In the genomic region with DNA sequence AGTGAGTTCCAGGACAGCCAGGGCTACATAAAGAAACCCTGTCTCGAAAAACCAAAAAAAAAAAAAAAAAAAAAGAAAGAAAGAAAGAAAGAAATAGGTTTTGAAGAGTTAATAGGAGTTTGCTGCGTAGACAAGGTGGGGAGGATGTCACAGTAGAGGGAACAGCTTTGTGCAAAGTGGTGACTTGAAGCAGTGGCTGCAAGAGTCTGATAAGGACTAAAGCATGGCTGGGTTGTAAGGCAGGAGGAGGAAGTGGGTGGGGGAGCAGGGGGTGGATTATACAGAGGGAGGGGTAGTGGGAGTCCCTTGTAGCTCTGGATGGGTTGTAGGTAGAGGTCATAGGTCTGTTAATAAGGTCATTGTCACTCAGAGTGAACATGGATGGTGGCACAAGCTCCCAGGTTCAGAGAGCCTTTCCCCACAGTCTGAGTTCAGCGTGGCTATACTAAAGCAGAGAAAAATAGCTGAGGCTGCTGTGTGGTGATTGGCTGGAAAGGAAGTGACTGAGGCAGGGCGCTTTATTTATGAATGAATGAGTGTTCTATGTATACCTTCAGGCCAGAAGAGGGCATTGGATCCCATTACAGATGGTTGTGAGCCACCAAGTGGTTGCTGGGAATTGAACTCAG, we compare ENCODE assay signal across 17 mouse cellular contexts. TPM values are rescaled to one million over a fixed set of nuclear protein-coding genes. Genes with fewer than 3 reads are reported as not detected.
DNase-seq lines count a peak whose midpoint lies in the region; ATAC-seq and TF ChIP-seq lines count a peak whose summit lies in the region.
"Had no signal": no experiment of that assay in that cellular context is flagged by ENCODE, and none has a peak within 500 bp of the region (broad histone marks: within the 10 kb centered on the region; RNA-seq: fewer than 3 reads in every experiment).

No protein-coding gene starts in this region.

- peak overlapping the region; percentile 39; the same call in 1 of the 2 replicates for H3K9ac ChIP-seq in liver, embryonic 14.5 days (replicated peaks)
- no peak overlapping the region for H3K9ac ChIP-seq in stomach, postnatal 0 days (ENCODE audit: low read length)
- H3K9ac ChIP-seq in intestine, embryonic 15.5 days, result no peak overlapping the region
- H3K9ac ChIP-seq: lung, embryonic 14.5 days had no signal

- H3K27ac ChIP-seq in liver, embryonic 14.5 days, result peak overlapping the region; percentile 75
- no peak overlapping the region for H3K27ac ChIP-seq in stomach, postnatal 0 days (replicated peaks)
- no peak overlapping the region for H3K27ac ChIP-seq in intestine, embryonic 15.5 days

- TF ChIP-seq CTCF in liver, embryonic 14.5 days (IDR thresholded peaks at IDR 0.05; ENCODE audit: low read depth), result peak; percentile 18; the same call in 1 of the 2 replicates
- 0 out of 2 replicates have a peak, but pooled peaks have one; percentile 3 for TF ChIP-seq CTCF in stomach, postnatal 0 days (IDR thresholded peaks at IDR 0.05; ENCODE audit: low read depth)

- no peaks in the 10 kb centered on the region for H3K36me3 ChIP-seq in liver, embryonic 14.5 days (replicated peaks; ENCODE audit: control insufficient read depth, insufficient read depth, low read depth)
- H3K36me3 ChIP-seq in stomach, postnatal 0 days (ENCODE audit: control insufficient read depth, insufficient read depth, low read length), result 0 out of 2 replicates have a peak, but pooled peaks cover 3% of the 10 kb centered on the region
- H3K36me3 ChIP-seq in intestine, embryonic 15.5 days, result no peaks in the 10 kb centered on the region

- H3K27me3 ChIP-seq in liver, embryonic 14.5 days (ENCODE audit: control insufficient read depth, insufficient read depth, low read length), result no peaks in the 10 kb centered on the region
- H3K27me3 ChIP-seq in stomach, postnatal 0 days (ENCODE audit: control insufficient read depth, insufficient read depth, low read length), result no peaks in the 10 kb centered on the region
- no peaks in the 10 kb centered on the region for H3K27me3 ChIP-seq in intestine, embryonic 15.5 days (replicated peaks)

- H3K4me2 ChIP-seq in liver, embryonic 14.5 days (ENCODE audit: low read depth), result peak overlapping the region; percentile 43; the same call in 1 of the 2 replicates
- no peak overlapping the region for H3K4me2 ChIP-seq in stomach, postnatal 0 days (replicated peaks; ENCODE audit: low read depth)
- H3K4me2 ChIP-seq in intestine, embryonic 15.5 days (replicated peaks), result no peak overlapping the region
- H3K4me2 ChIP-seq: lung, embryonic 14.5 days had no signal

- peaks cover 38 to 47% of the 10 kb centered on the region in 2 experiments for H3K4me1 ChIP-seq in liver, embryonic 14.5 days (replicated peaks; ENCODE audit: control insufficient read depth in 2 of 2, insufficient read depth in 2 of 2, low read length in 1 of 2)
- H3K4me1 ChIP-seq in stomach, postnatal 0 days (replicated peaks; ENCODE audit: control insufficient read depth, insufficient read depth), result 0 out of 2 replicates have a peak, but pooled peaks cover 1% of the 10 kb centered on the region
- peaks cover under 1% of the 10 kb centered on the region; the same call in 1 of the 2 replicates for H3K4me1 ChIP-seq in intestine, embryonic 15.5 days (replicated peaks)

- peak; percentile 53 for DNase-seq in spleen, adult 12 weeks (ENCODE audit: low spot score)
- no peak for DNase-seq in spleen, postnatal 14 days (ENCODE audit: low spot score in 2 of 2)
- peak; percentile 71 to 80 (median 80) for DNase-seq in liver, embryonic 14.5 days (ENCODE audit: low read depth in 3 of 3, low spot score in 3 of 3)
- no peak for DNase-seq in stomach, postnatal 0 days (ENCODE audit: low spot score)
- DNase-seq in right cerebral cortex, postnatal 25 days, result no peak
- DNase-seq: adrenal gland, postnatal 25 days; cerebellum, postnatal 10 days; gastrocnemius, postnatal 25 days; kidney, adult 18-20 months; kidney, postnatal 14 days; lung, embryonic 14.5 days; thymus, adult 18-20 months had no signal

- 23% methylated on average over 3 of the region's 4 CpGs for WGBS in liver, embryonic 14.5 days (ENCODE audit: insufficient replicate concordance)
- 70% methylated on average over 3 of the region's 4 CpGs for WGBS in stomach, postnatal 0 days
- WGBS in intestine, embryonic 15.5 days, result 87% methylated on average over 3 of the region's 4 CpGs

- peak; percentile 79 for TF ChIP-seq EP300 in liver, embryonic 14.5 days (IDR thresholded peaks at IDR 0.05; ENCODE audit: low read depth)
- TF ChIP-seq EP300 in stomach, postnatal 0 days (optimal IDR thresholded peaks at IDR 0.05), result no peak

- ATAC-seq in common myeloid progenitor, adult 5-6 weeks (replicated peaks; ENCODE audit: low read depth, poor library complexity, severe bottlenecking), result peak; percentile 86
- ATAC-seq in liver, embryonic 14.5 days (ENCODE audit: insufficient read depth), result peak; percentile 79
- ATAC-seq in stomach, postnatal 0 days (ENCODE audit: low FRiP score, low TSS enrichment), result no peak
- ATAC-seq in intestine, embryonic 15.5 days, result no peak
- ATAC-seq: activated CD4-positive, CD25-positive, alpha-beta regulatory T cell, adult 4 months; CD4-positive, CD25-positive, alpha-beta regulatory T cell, adult 4 months; hindbrain, embryonic 16.5 days had no signal

- no peaks in the 10 kb centered on the region for H3K9me3 ChIP-seq in liver, embryonic 14.5 days (ENCODE audit: control insufficient read depth, low read length)
- H3K9me3 ChIP-seq in stomach, postnatal 0 days (ENCODE audit: control insufficient read depth, low read length), result no peaks in the 10 kb centered on the region
- no peaks in the 10 kb centered on the region for H3K9me3 ChIP-seq in intestine, embryonic 15.5 days

- no peak overlapping the region for H3K4me3 ChIP-seq in liver, embryonic 14.5 days (ENCODE audit: insufficient read depth in 1 of 2, low read depth in 2 of 2, low read length in 2 of 2)
- H3K4me3 ChIP-seq in stomach, postnatal 0 days (ENCODE audit: low read depth, low read length), result no peak overlapping the region
- H3K4me3 ChIP-seq in intestine, embryonic 15.5 days (replicated peaks), result no peak overlapping the region

RNA-seq across cellular contexts. Expression of a gene that starts 4.7 kb away (rescaled TPM):
- total RNA-seq in common myeloid progenitor, adult 5-6 weeks (2017), result 32.6 and 37.0 TPM in 2 replicates
- polyA plus RNA-seq in liver, embryonic 14.5 days (2012; rRNA removed), result 13.5 and 21.0 TPM in 2 replicates
- 7.6 and 10.2 TPM in 2 replicates for polyA plus RNA-seq in liver, embryonic 14.5 days (2014; fragmentation: Nextera tagmentation; extraction: Ambion mirVana)
- 3.5 and 3.8 TPM in 2 replicates for polyA plus RNA-seq in stomach, postnatal 0 days (2015; fragmentation: Nextera tagmentation; extraction: Ambion mirVana)
- 16.0 and 18.0 TPM in 2 replicates for polyA plus RNA-seq in intestine, embryonic 15.5 days (2015; fragmentation: Nextera tagmentation; extraction: Ambion mirVana)
- total RNA-seq: gastrocnemius, postnatal 25 days had no signal

RNA-seq across cellular contexts. Expression of a gene that starts 9.6 kb away (rescaled TPM):
- 10.6 and 12.6 TPM in 2 replicates for total RNA-seq in common myeloid progenitor, adult 5-6 weeks (2017)
- 4.1 and 5.7 TPM in 2 replicates for polyA plus RNA-seq in liver, embryonic 14.5 days (2012; rRNA removed)
- 1.9 and 2.3 TPM in 2 replicates for polyA plus RNA-seq in liver, embryonic 14.5 days (2014; fragmentation: Nextera tagmentation; extraction: Ambion mirVana)
- polyA plus RNA-seq in stomach, postnatal 0 days (2015; fragmentation: Nextera tagmentation; extraction: Ambion mirVana), result 51.8 and 56.4 TPM in 2 replicates
- 11.5 TPM in 2 replicates for polyA plus RNA-seq in intestine, embryonic 15.5 days (2015; fragmentation: Nextera tagmentation; extraction: Ambion mirVana)

RNA-seq across cellular contexts. Expression of a gene that starts 29.1 kb away (rescaled TPM):
- 46.2 and 52.7 TPM in 2 replicates for total RNA-seq in common myeloid progenitor, adult 5-6 weeks (2017)
- polyA plus RNA-seq in liver, embryonic 14.5 days (2012; rRNA removed), result 27.0 and 28.4 TPM in 2 replicates
- polyA plus RNA-seq in liver, embryonic 14.5 days (2014; fragmentation: Nextera tagmentation; extraction: Ambion mirVana), result 41.6 and 48.5 TPM in 2 replicates
- polyA plus RNA-seq in stomach, postnatal 0 days (2015; fragmentation: Nextera tagmentation; extraction: Ambion mirVana), result 64.7 and 70.3 TPM in 2 replicates
- 88.3 and 96.4 TPM in 2 replicates for polyA plus RNA-seq in intestine, embryonic 15.5 days (2015; fragmentation: Nextera tagmentation; extraction: Ambion mirVana)

RNA-seq across cellular contexts. Expression of a gene that starts 38.0 kb away (rescaled TPM):
- total RNA-seq in common myeloid progenitor, adult 5-6 weeks (2017), result 1,614 and 1,654 TPM in 2 replicates
- 46.2 and 104 TPM in 2 replicates for polyA plus RNA-seq in liver, embryonic 14.5 days (2012; rRNA removed)
- 404 and 464 TPM in 2 replicates for polyA plus RNA-seq in liver, embryonic 14.5 days (2014; fragmentation: Nextera tagmentation; extraction: Ambion mirVana)
- polyA plus RNA-seq in stomach, postnatal 0 days (2015; fragmentation: Nextera tagmentation; extraction: Ambion mirVana), result 358 and 380 TPM in 2 replicates
- polyA plus RNA-seq in intestine, embryonic 15.5 days (2015; fragmentation: Nextera tagmentation; extraction: Ambion mirVana), result 1,243 and 1,415 TPM in 2 replicates

RNA-seq across cellular contexts. Expression of a gene that starts 45.9 kb away (rescaled TPM):
- total RNA-seq in common myeloid progenitor, adult 5-6 weeks (2017), result 6.5 and 9.7 TPM in 2 replicates
- 3.6 and 4.6 TPM in 2 replicates for polyA plus RNA-seq in liver, embryonic 14.5 days (2012; rRNA removed)
- 1.9 and 3.4 TPM in 2 replicates for polyA plus RNA-seq in liver, embryonic 14.5 days (2014; fragmentation: Nextera tagmentation; extraction: Ambion mirVana)
- polyA plus RNA-seq in stomach, postnatal 0 days (2015; fragmentation: Nextera tagmentation; extraction: Ambion mirVana), result 8.6 and 12.1 TPM in 2 replicates
- 15.3 and 25.1 TPM in 2 replicates for polyA plus RNA-seq in intestine, embryonic 15.5 days (2015; fragmentation: Nextera tagmentation; extraction: Ambion mirVana)

Comparison
In these comparisons a context has a peak if more than half of its experiments do, and no peak if none do; other contexts are left out.
1. DNase-seq: peak in spleen, adult 12 weeks (single experiment) and liver, embryonic 14.5 days (3 of 3); none in spleen, postnatal 14 days (0 of 2), stomach, postnatal 0 days (single experiment) and right cerebral cortex, postnatal 25 days (single experiment).
2. ATAC-seq: peak in common myeloid progenitor, adult 5-6 weeks (single experiment) and liver, embryonic 14.5 days (single experiment); none in stomach, postnatal 0 days (single experiment) and intestine, embryonic 15.5 days (single experiment).